Mouse (Mus musculus): ENCODE measurements at regions not wholly inside any gene's neighbourhood (a gene's known extent, or its start where the extent isn't known, plus 50 kb on each side); places are given as distances from the start of the nearest gene placed in this dataset.

- TF ChIP-seq POLR2A (IDR thresholded peaks at IDR 0.05; ENCODE audit: borderline replicate concordance, extremely low read depth, insufficient read depth, insufficient read length, poor library complexity, severe bottlenecking) (no peak), CTCF (IDR thresholded peaks at IDR 0.05; ENCODE audit: borderline replicate concordance, extremely low read depth, insufficient read depth, insufficient read length) (no peak)
Observed at GRCm38 (mm10) chr15:93950441-93950840, 354.8 kb upstream of the Prickle1 start.
